Mouse (Mus musculus) urinary bladder, postnatal 10 days (tissue): ENCODE data around the gene Cers2.
A peak's percentile ranks its signal among the peaks of the same experiment; 100 is the strongest.
"Not testable (repeated sequence)": the region's sequence is repeated elsewhere in the genome, so short reads cannot be mapped to it uniquely, and the experiment has no call there.

Source experiments
- DNase-seq: peaks from one replicate; pipeline ENCODE4 v3.0.0; 2022; ENCODE audit warnings: low spot score

The Cers2 gene

GRCm38 (mm10) chr3:95318548-95318947 lies 4.0 kb downstream of the Cers2 start:
- DNase-seq, result no peak

- DNase-seq, result no peak
These were observed 4.5 kb downstream of the Cers2 start for GRCm38 (mm10) chr3:95319110-95319509.

- DNase-seq, result no peak
These were observed 5.4 kb downstream of the Cers2 start for GRCm38 (mm10) chr3:95319701-95320625.

GRCm38 (mm10) chr3:95323429-95323828 lies 8.8 kb downstream of the Cers2 start:
- DNase-seq, result no peak

GRCm38 (mm10) chr3:95324454-95325144 lies 10.0 kb downstream of the Cers2 start:
- no peak for DNase-seq

GRCm38 (mm10) chr3:95328803-95329404 lies 14.3 kb downstream of the Cers2 start:
- DNase-seq, result no peak

- no peak for DNase-seq
These were observed 16.9 kb downstream of the Cers2 start for GRCm38 (mm10) chr3:95331528-95331927.

- no peak for DNase-seq
These were observed 22.8 kb downstream of the Cers2 start for GRCm38 (mm10) chr3:95337345-95337744.

- DNase-seq, result no peak
These were observed 23.7 kb downstream of the Cers2 start for GRCm38 (mm10) chr3:95338251-95338650.

- DNase-seq, result not testable (repeated sequence)
These were observed 28.9 kb downstream of the Cers2 start for GRCm38 (mm10) chr3:95343356-95344000.

- no peak for DNase-seq
These were observed 31.9 kb downstream of the Cers2 start for GRCm38 (mm10) chr3:95346454-95346853.

- DNase-seq, result not testable (repeated sequence)
These were observed 33.8 kb downstream of the Cers2 start for GRCm38 (mm10) chr3:95348343-95348742.

GRCm38 (mm10) chr3:95349491-95349890 lies 34.9 kb downstream of the Cers2 start:
- no peak for DNase-seq

- not testable (repeated sequence) for DNase-seq
These were observed 41.4 kb downstream of the Cers2 start for GRCm38 (mm10) chr3:95355911-95356544.

GRCm38 (mm10) chr3:95356701-95357449 lies 42.3 kb downstream of the Cers2 start, which contains the start of gene Setdb1:
Setdb1 (minus strand) TSS chr3:95357202.
- DNase-seq, result peak; percentile 86

- DNase-seq, result no peak
These were observed 43.2 kb downstream of the Cers2 start for GRCm38 (mm10) chr3:95357746-95358145.

- not testable (repeated sequence) for DNase-seq
These were observed 45.7 kb downstream of the Cers2 start for GRCm38 (mm10) chr3:95360276-95360675.

- DNase-seq, result no peak
These were observed 55.5 kb downstream of the Cers2 start for GRCm38 (mm10) chr3:95370101-95370500.
